Mouse (Mus musculus): Measurements from ENCODE around the gene Mkrn1. TPM values are rescaled to one million over a fixed set of nuclear protein-coding genes. Genes with fewer than 3 reads are reported as not detected.
"Not testable (repeated sequence)": the region's sequence is repeated elsewhere in the genome, so short reads cannot be mapped to it uniquely, and the experiment has no call there.

The Mkrn1 gene
- polyA plus RNA-seq, 1 experiment = 291 TPM

- Histone ChIP-seq H3K4me1 (ENCODE audit: control insufficient read depth, insufficient read depth, low read length) (peaks cover 1% of the 10 kb centered on the region; the same call in 1 of the 2 replicates), H3K27ac (ENCODE audit: control insufficient read depth, insufficient read depth, low read depth, low read length, poor library complexity) (peak within 1 kb of the TSS; percentile 58), H3K4me3 (replicated peaks; ENCODE audit: control insufficient read depth, low read depth, low read length) (peak within 1 kb of the TSS; percentile 66)
- 2% methylated on average over 20 of the region's 20 CpGs for WGBS
- no peak for TF ChIP-seq POLR2A (IDR thresholded peaks at IDR 0.05; ENCODE audit: borderline replicate concordance, control insufficient read depth, low read depth, low read length)
- TF ChIP-seq CTCF (IDR thresholded peaks at IDR 0.05; ENCODE audit: control insufficient read depth, insufficient read depth, low read length) = no peak
These were observed 39.0 kb downstream of the Mkrn1 start, which contains the start of gene Rab19 for GRCm38 (mm10) chr6:39381125-39381880. Gene Rab19 (plus strand): TSS chr6:39381175.

DNA sequence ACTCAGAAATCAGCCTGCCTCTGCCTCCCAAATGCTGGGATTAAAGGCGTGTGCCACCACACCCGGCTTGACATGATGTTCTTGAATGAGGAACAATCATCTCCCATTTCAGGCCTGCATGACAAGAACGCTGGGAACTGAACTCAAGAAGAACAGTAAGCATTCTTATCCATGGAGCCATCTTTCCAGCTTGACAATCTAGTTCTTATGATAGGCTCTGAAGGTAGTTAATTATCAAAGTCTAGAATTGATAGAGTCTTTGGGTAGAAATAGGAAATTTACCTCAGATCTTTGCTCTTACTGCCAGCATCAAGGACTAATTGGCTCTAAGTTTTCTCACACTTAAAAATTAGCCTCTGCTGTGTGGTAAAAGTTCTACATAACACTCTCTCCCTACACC, 40.0 kb downstream of the Mkrn1 start:
- H3K4me3 ChIP-seq (replicated peaks; ENCODE audit: control insufficient read depth, low read depth, low read length) = no peak overlapping the region
- TF ChIP-seq CTCF (IDR thresholded peaks at IDR 0.05; ENCODE audit: control insufficient read depth, insufficient read depth, low read length) = no peak
- TF ChIP-seq POLR2A (IDR thresholded peaks at IDR 0.05; ENCODE audit: borderline replicate concordance, control insufficient read depth, low read depth, low read length) = no peak
- peak overlapping the region; percentile 58; the same call in 1 of the 2 replicates for H3K27ac ChIP-seq (ENCODE audit: control insufficient read depth, insufficient read depth, low read depth, low read length, poor library complexity)
- 40% methylated on average over 3 of the region's 3 CpGs for WGBS
- H3K4me1 ChIP-seq (ENCODE audit: control insufficient read depth, insufficient read depth, low read length) = peaks cover 1% of the 10 kb centered on the region; the same call in 1 of the 2 replicates

DNA sequence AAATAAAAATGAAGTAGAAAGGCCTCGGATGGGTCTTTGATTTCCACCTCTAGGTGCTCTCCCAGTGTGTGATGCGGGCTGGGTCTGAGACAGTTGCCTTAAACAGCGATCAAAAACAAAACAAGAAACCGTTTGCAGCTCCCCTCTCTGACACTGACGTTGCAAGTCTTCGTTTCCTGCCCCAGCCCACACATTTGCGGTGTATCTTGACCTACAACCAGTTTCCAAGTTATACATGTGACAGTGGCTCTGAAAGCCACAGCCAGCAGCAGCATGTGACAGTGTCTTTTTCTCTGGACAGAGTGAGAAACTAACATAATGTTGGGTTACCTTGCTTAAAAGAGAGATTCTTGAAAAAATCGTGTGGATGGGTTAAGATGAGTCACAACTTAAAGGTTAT, 40.5 kb downstream of the Mkrn1 start:
- WGBS = 6% methylated on average over 8 of the region's 8 CpGs
- H3K27ac ChIP-seq (ENCODE audit: control insufficient read depth, insufficient read depth, low read depth, low read length, poor library complexity) = peak overlapping the region; percentile 58; the same call in 1 of the 2 replicates
- H3K4me3 ChIP-seq (replicated peaks; ENCODE audit: control insufficient read depth, low read depth, low read length) = peak overlapping the region; percentile 9
- TF ChIP-seq CTCF (IDR thresholded peaks at IDR 0.05; ENCODE audit: control insufficient read depth, insufficient read depth, low read length) = no peak
- H3K4me1 ChIP-seq (ENCODE audit: control insufficient read depth, insufficient read depth, low read length) = peaks cover 1% of the 10 kb centered on the region; the same call in 1 of the 2 replicates

DNA sequence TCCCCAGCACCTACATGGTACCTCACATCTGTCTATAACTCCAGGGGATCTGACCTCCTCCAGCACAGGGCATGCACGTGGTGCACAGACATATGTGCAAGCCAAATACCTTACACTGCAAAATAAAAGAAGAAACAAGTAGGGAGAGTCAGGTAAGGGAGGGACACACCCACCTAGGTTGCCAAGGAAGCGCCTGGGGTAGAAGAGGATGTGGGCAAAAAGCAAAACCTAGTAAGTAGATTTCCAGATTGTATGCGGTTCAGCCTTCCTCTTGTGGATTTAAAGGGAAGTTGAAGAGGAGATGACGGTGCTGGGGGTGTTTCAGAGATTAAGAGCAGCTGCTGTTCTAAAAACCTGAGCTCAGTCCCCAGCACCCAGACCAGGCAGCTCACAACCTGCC, 41.0 kb downstream of the Mkrn1 start:
- no peak for TF ChIP-seq POLR2A (IDR thresholded peaks at IDR 0.05; ENCODE audit: borderline replicate concordance, control insufficient read depth, low read depth, low read length)
- no peak for TF ChIP-seq CTCF (IDR thresholded peaks at IDR 0.05; ENCODE audit: control insufficient read depth, insufficient read depth, low read length)
- peak overlapping the region; percentile 58; the same call in 1 of the 2 replicates for H3K27ac ChIP-seq (ENCODE audit: control insufficient read depth, insufficient read depth, low read depth, low read length, poor library complexity)
- 1% methylated on average over 4 of the region's 4 CpGs for WGBS
- peaks cover 1% of the 10 kb centered on the region; the same call in 1 of the 2 replicates for H3K4me1 ChIP-seq (ENCODE audit: control insufficient read depth, insufficient read depth, low read length)
- no peak overlapping the region for H3K4me3 ChIP-seq (replicated peaks; ENCODE audit: control insufficient read depth, low read depth, low read length)

- not testable (repeated sequence) for H3K4me3 ChIP-seq (replicated peaks; ENCODE audit: control insufficient read depth, low read depth, low read length); H3K27ac ChIP-seq (ENCODE audit: control insufficient read depth, insufficient read depth, low read depth, low read length, poor library complexity); H3K4me1 ChIP-seq (ENCODE audit: control insufficient read depth, insufficient read depth, low read length)
- 59% methylated on average over 13 of the region's 13 CpGs for WGBS
These were observed 42.0 kb downstream of the Mkrn1 start for GRCm38 (mm10) chr6:39378161-39378835.

DNA sequence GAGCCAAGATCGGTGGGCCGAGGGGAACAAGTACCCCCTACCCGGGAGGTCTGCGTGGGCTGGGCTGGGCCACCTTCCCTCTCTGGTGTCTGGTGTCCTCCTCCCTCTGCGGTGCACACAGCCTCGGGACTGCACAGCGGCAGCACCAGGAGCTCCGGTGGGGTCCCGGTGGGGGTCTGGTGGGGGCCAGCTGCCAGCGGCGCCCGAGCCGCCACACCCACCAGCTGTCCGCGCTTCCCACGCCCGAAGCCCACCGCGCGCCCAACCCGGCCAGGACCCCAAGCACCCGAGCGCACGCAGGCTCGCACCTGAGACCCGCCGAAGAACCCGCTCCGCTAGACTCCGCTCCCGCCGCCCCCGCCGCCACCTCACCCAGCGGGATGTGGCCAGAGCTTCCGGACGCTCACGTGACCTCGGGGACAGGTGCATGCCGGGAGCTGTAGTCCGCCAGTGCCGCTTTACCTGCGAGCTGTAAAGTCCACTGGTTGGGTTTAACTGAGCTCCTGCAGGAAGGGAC, 42.9 kb downstream of the Mkrn1 start, which contains the start of gene Slc37a3:
TSS of gene Slc37a3 (minus strand) at position 365 of the 517 bp plus-strand sequence.
- Histone ChIP-seq H3K27ac (ENCODE audit: control insufficient read depth, insufficient read depth, low read depth, low read length, poor library complexity) (peak within 1 kb of the TSS; percentile 64), H3K4me3 (replicated peaks; ENCODE audit: control insufficient read depth, low read depth, low read length) (peak within 1 kb of the TSS; percentile 69), H3K4me1 (ENCODE audit: control insufficient read depth, insufficient read depth, low read length) (peaks cover 3% of the 10 kb centered on the region; the same call in 1 of the 2 replicates)
- WGBS = 1% methylated on average over 43 of the region's 43 CpGs
- TF ChIP-seq POLR2A (IDR thresholded peaks at IDR 0.05; ENCODE audit: borderline replicate concordance, control insufficient read depth, low read depth, low read length) (peak; percentile 63; the same call in 1 of the 2 replicates), CTCF (IDR thresholded peaks at IDR 0.05; ENCODE audit: control insufficient read depth, insufficient read depth, low read length) (no peak)

DNA sequence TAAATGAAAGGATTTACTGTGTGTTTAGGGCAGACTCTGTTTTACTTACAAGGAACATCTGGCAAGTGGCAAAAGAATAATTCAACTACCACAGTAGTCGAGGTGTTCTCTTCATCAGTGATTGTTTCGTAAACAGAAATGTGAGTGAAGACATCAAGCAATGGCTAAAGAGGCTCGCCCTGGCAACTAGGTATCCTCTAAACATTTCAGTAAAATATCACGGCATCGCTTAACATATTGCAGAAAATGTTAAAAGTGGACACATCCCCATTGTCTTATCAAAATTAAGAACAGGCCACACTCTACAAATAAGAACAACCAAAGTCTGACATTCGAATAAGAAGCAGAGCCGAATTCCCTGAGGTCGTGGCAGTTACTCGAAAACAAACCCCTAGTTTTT, 43.5 kb downstream of the Mkrn1 start:
- no peak for TF ChIP-seq CTCF (IDR thresholded peaks at IDR 0.05; ENCODE audit: control insufficient read depth, insufficient read depth, low read length)
- no peak for TF ChIP-seq POLR2A (IDR thresholded peaks at IDR 0.05; ENCODE audit: borderline replicate concordance, control insufficient read depth, low read depth, low read length)
- Histone ChIP-seq H3K4me1 (ENCODE audit: control insufficient read depth, insufficient read depth, low read length) (peaks cover 3% of the 10 kb centered on the region; the same call in 1 of the 2 replicates), H3K27ac (ENCODE audit: control insufficient read depth, insufficient read depth, low read depth, low read length, poor library complexity) (no peak overlapping the region; the same call in 1 of the 2 replicates), H3K4me3 (replicated peaks; ENCODE audit: control insufficient read depth, low read depth, low read length) (peak overlapping the region; percentile 69)
- 23% methylated on average over 9 of the region's 9 CpGs for WGBS

- WGBS = 72% methylated on average over 4 of the region's 4 CpGs
- no peak for TF ChIP-seq POLR2A (IDR thresholded peaks at IDR 0.05; ENCODE audit: borderline replicate concordance, control insufficient read depth, low read depth, low read length)
- TF ChIP-seq CTCF (IDR thresholded peaks at IDR 0.05; ENCODE audit: control insufficient read depth, insufficient read depth, low read length) = no peak
- no peak overlapping the region for H3K27ac ChIP-seq (ENCODE audit: control insufficient read depth, insufficient read depth, low read depth, low read length, poor library complexity)
- peaks cover 2% of the 10 kb centered on the region; the same call in 1 of the 2 replicates for H3K4me1 ChIP-seq (ENCODE audit: control insufficient read depth, insufficient read depth, low read length)
- no peak overlapping the region for H3K4me3 ChIP-seq (replicated peaks; ENCODE audit: control insufficient read depth, low read depth, low read length)
These were observed 46.8 kb downstream of the Mkrn1 start for GRCm38 (mm10) chr6:39373301-39373955.
